Mouse (Mus musculus) intestine, embryonic 14.5 days (tissue): ENCODE data around the gene Mfap5. TPM values are rescaled to one million over a fixed set of nuclear protein-coding genes. Genes with fewer than 3 reads are reported as not detected.
"Not testable (repeated sequence)": the region's sequence is repeated elsewhere in the genome, so short reads cannot be mapped to it uniquely, and the experiment has no call there.

Experiments used
- ATAC-seq: fragments of 200-750 bp; cut with Nextera tagmentation; replicated peaks from 2 replicates; pipeline ENCODE4 v1.8.0; 2017; ENCODE audit warnings: low read depth, moderate number of reproducible peaks, moderate TSS enrichment, moderate library complexity; ENCODE audit not compliant: low FRiP score, low TSS enrichment
- DNase-seq: peaks from one replicate; pipeline ENCODE4 v3.0.0-alpha.2; 2018; ENCODE audit warnings: low spot score
- H3K27ac ChIP-seq: fragments of 300-500 bp; sonication (generic); 2 replicates; pipeline ENCODE4 v1.5.1; 2014; ENCODE audit warnings: low read depth, mild to moderate bottlenecking, control low read depth
- H3K27me3 ChIP-seq: fragments of 300-500 bp; sonication (generic); replicated peaks from 2 replicates; pipeline ENCODE4 v1.6.1; 2014; ENCODE audit warnings: low read length, control low read depth; ENCODE audit not compliant: control insufficient read depth, insufficient read depth
- H3K36me3 ChIP-seq: fragments of 300-500 bp; sonication (generic); 2 replicates; pipeline ENCODE4 v1.6.1; 2014; ENCODE audit warnings: low read length, control low read depth; ENCODE audit not compliant: control insufficient read depth, insufficient read depth
- H3K4me1 ChIP-seq: fragments of 300-500 bp; sonication (generic); replicated peaks from 2 replicates; pipeline ENCODE4 v1.6.1; 2014; ENCODE audit warnings: low read length, control low read depth, mixed read lengths; ENCODE audit not compliant: control insufficient read depth, insufficient read depth
- H3K4me2 ChIP-seq: fragments of 300-500 bp; sonication (generic); 2 replicates; pipeline ENCODE4 v1.6.1; 2014; ENCODE audit warnings: low read length
- H3K4me3 ChIP-seq: fragments of 300-500 bp; sonication (generic); 2 replicates; pipeline ENCODE4 v1.5.1; 2014; ENCODE audit warnings: low read depth, low read length, control low read depth, mixed read lengths
- H3K9ac ChIP-seq: fragments of 300-500 bp; sonication (generic); 2 replicates; pipeline ENCODE4 v1.6.1; 2014; ENCODE audit warnings: mild to moderate bottlenecking, low read length
- H3K9me3 ChIP-seq: fragments of 300-500 bp; sonication (generic); 2 replicates; pipeline ENCODE4 v1.6.1; 2016; ENCODE audit warnings: low read length, control low read depth; ENCODE audit not compliant: control insufficient read depth
- WGBS: fragments of 180-500 bp; shearing (Covaris S2); extraction: QIAGEN DNeasy Blood & Tissue Kit; methylation state at CpG from one replicate; pipeline ENCODE4 v1.1.7; 2014; 5-methylcytosine and 5-hydroxymethylcytosine counted together
- polyA plus RNA-seq: library from polyadenylated mRNA; unstranded; fragments of >200 nt; fragmentation: Nextera tagmentation; extraction: Ambion mirVana; gene quantifications from 2 replicates; pipeline ENCODE4 v1.2.1, GENCODE M21; 2014

Mfap5 gene
- polyA plus RNA-seq, 1 experiment from 2014 or later = 4.6 TPM

- Histone ChIP-seq H3K9me3 (no peaks in the 10 kb centered on the region), H3K27me3 (no peaks in the 10 kb centered on the region), H3K4me1 (no peaks in the 10 kb centered on the region), H3K27ac (no peak overlapping the region), H3K4me2 (no peak overlapping the region), H3K4me3 (no peak overlapping the region), H3K9ac (no peak overlapping the region), H3K36me3 (no peaks in the 10 kb centered on the region)
- WGBS = 49% methylated on average over 4 of the region's 4 CpGs
- DNase-seq = no peak
- ATAC-seq = no peak
Measured at GRCm38 (mm10) chr6:122505041-122505440, 604 bp upstream of the Mfap5 start.

GRCm38 (mm10) chr6:122508494-122508893, 2.8 kb downstream of the Mfap5 start:
- Histone ChIP-seq H3K4me3 (no peak overlapping the region), H3K4me1 (no peaks in the 10 kb centered on the region), H3K27me3 (no peaks in the 10 kb centered on the region), H3K9me3 (no peaks in the 10 kb centered on the region), H3K27ac (no peak overlapping the region), H3K36me3 (no peaks in the 10 kb centered on the region), H3K9ac (no peak overlapping the region), H3K4me2 (no peak overlapping the region)
- WGBS = 78% methylated on average over 8 of the region's 8 CpGs
- ATAC-seq (no peak), DNase-seq (no peak)

- H3K27ac ChIP-seq = no peak overlapping the region
- H3K4me1 ChIP-seq = no peaks in the 10 kb centered on the region
- no peak for ATAC-seq
- H3K36me3 ChIP-seq = no peaks in the 10 kb centered on the region
- no peaks in the 10 kb centered on the region for H3K9me3 ChIP-seq
- DNase-seq = no peak
- 38% methylated on average over 12 of the region's 12 CpGs for WGBS
- no peak overlapping the region for H3K9ac ChIP-seq
- no peak overlapping the region for H3K4me3 ChIP-seq
- H3K4me2 ChIP-seq = no peak overlapping the region
- H3K27me3 ChIP-seq = no peaks in the 10 kb centered on the region
Measured at GRCm38 (mm10) chr6:122512914-122513878, 7.6 kb downstream of the Mfap5 start.

- WGBS = 80% methylated on average over 3 of the region's 3 CpGs
- Histone ChIP-seq H3K27me3 (no peaks in the 10 kb centered on the region), H3K4me2 (no peak overlapping the region), H3K4me3 (no peak overlapping the region), H3K27ac (no peak overlapping the region), H3K4me1 (no peaks in the 10 kb centered on the region), H3K9me3 (no peaks in the 10 kb centered on the region), H3K36me3 (no peaks in the 10 kb centered on the region), H3K9ac (no peak overlapping the region)
- no peak for ATAC-seq
- DNase-seq = no peak
Measured at GRCm38 (mm10) chr6:122514312-122514711, 8.7 kb downstream of the Mfap5 start.

GRCm38 (mm10) chr6:122515762-122516161, 10.1 kb downstream of the Mfap5 start:
- H3K27ac ChIP-seq, H3K4me3 ChIP-seq, H3K9me3 ChIP-seq, H3K36me3 ChIP-seq, H3K27me3 ChIP-seq, DNase-seq, H3K4me1 ChIP-seq, H3K9ac ChIP-seq, ATAC-seq, H3K4me2 ChIP-seq: not testable (repeated sequence)
- 93% methylated on average over 2 of the region's 2 CpGs for WGBS

GRCm38 (mm10) chr6:122517668-122518067, 12.0 kb downstream of the Mfap5 start:
- 89% methylated on average over 1 of the region's 1 CpGs for WGBS
- no peaks in the 10 kb centered on the region for H3K27me3 ChIP-seq
- no peak overlapping the region for H3K9ac ChIP-seq
- no peaks in the 10 kb centered on the region for H3K9me3 ChIP-seq
- ATAC-seq (no peak), DNase-seq (no peak)
- no peaks in the 10 kb centered on the region for H3K4me1 ChIP-seq
- no peak overlapping the region for H3K4me3 ChIP-seq
- no peaks in the 10 kb centered on the region for H3K36me3 ChIP-seq
- no peak overlapping the region for H3K27ac ChIP-seq
- H3K4me2 ChIP-seq = no peak overlapping the region

- H3K9ac ChIP-seq = no peak overlapping the region
- H3K36me3 ChIP-seq = no peaks in the 10 kb centered on the region
- H3K4me1 ChIP-seq = no peaks in the 10 kb centered on the region
- no peaks in the 10 kb centered on the region for H3K9me3 ChIP-seq
- H3K4me3 ChIP-seq = no peak overlapping the region
- H3K27ac ChIP-seq = no peak overlapping the region
- H3K4me2 ChIP-seq = no peak overlapping the region
- H3K27me3 ChIP-seq = no peaks in the 10 kb centered on the region
- ATAC-seq = no peak
- 32% methylated on average over 2 of the region's 2 CpGs for WGBS
- no peak for DNase-seq
Measured at GRCm38 (mm10) chr6:122519384-122519783, 13.7 kb downstream of the Mfap5 start.

- no peak overlapping the region for H3K4me3 ChIP-seq
- no peaks in the 10 kb centered on the region for H3K27me3 ChIP-seq
- DNase-seq (peak; percentile 57), ATAC-seq (no peak)
- no peak overlapping the region for H3K9ac ChIP-seq
- no peak overlapping the region for H3K4me2 ChIP-seq
- 64% methylated on average over 9 of the region's 9 CpGs for WGBS
- no peaks in the 10 kb centered on the region for H3K4me1 ChIP-seq
- no peaks in the 10 kb centered on the region for H3K36me3 ChIP-seq
- no peaks in the 10 kb centered on the region for H3K9me3 ChIP-seq
- no peak overlapping the region for H3K27ac ChIP-seq
Measured at GRCm38 (mm10) chr6:122522595-122522994, 16.9 kb downstream of the Mfap5 start.

- Histone ChIP-seq H3K4me1 (no peaks in the 10 kb centered on the region), H3K4me2 (no peak overlapping the region), H3K27ac (no peak overlapping the region), H3K4me3 (no peak overlapping the region), H3K9ac (no peak overlapping the region), H3K36me3 (no peaks in the 10 kb centered on the region), H3K9me3 (no peaks in the 10 kb centered on the region), H3K27me3 (no peaks in the 10 kb centered on the region)
- DNase-seq = no peak
- no peak for ATAC-seq
- WGBS = 84% methylated on average over 7 of the region's 8 CpGs
Measured at GRCm38 (mm10) chr6:122523289-122523688, 17.6 kb downstream of the Mfap5 start.
